Mouse (Mus musculus) left cerebral cortex, postnatal 14 days (tissue): Measurements from ENCODE around the gene Ranbp6. TPM values are rescaled to one million over a fixed set of nuclear protein-coding genes. Genes with fewer than 3 reads are reported as not detected.

Experiments
- DNase-seq, 2 experiments: peaks; one replicate each; pipeline ENCODE4 v3.0.0; 2021 to 2022; ENCODE audit warnings: low spot score in 2 of 2, mixed read lengths in 1 of 2
- intact Hi-C: fragments of 180-260 bp; cut with DNase I; formaldehyde crosslinking; loops from one replicate; pipeline ENCODE4 v1.15.1; 2025
- total RNA-seq, 2 experiments: library from RNA; stranded (reverse); gene quantifications; 2 replicates each; pipeline ENCODE4 v1.2.3; 2021

Ranbp6 gene
- total RNA-seq, 2 experiments from 2014 or later: 29.0 to 29.1 TPM

GRCm38 (mm10) chr19:29823456-29824010 is 10.8 kb upstream of the Ranbp6 start:
- intact Hi-C loops: loop anchor here (5.0 kb wide), 1 partner anchor 379 kb away; no protein-coding TSS in a partner anchor
- DNase-seq: no peak

DNA sequence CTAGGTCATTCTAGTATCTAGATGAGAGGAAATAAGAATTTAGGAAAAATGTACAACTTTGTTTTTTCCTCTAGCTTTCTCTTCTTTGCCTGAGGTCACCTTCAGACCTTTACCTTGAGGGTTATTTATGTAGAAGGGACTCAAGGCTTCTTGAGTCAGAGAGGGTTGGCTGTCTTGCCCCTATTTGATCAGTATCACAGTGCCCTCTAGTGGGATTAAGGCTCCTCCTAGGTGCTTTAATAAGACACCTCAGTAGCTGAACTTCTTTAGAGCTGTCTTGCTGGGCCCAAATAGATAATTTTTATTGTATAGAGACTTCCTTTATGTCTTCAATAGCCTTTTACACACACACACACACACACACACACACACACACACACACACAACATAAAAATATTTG is 8.2 kb upstream of the Ranbp6 start:
- DNase-seq: peak; percentile 34 to 66

DNA sequence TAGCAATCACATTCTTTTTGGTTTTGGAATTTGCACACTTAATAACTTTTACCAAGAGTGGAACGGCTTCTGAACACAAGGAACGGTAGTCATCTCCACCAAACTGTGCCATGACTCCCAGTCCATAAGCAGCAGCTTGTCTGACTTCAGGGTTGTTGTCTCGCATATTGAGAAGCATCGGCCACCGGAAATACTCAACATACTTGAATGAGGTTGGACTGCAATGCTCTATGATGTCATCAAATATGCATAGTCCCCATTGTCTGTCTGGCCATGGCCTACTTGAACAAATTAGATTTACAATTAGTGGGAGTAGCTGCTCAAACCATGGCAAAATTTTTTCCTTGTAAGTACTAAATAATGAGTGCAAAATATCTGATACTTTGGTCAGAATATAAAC is 2.8 kb downstream of the Ranbp6 start:
- DNase-seq: no peak
- intact Hi-C loops: no loop called here

More for the DNA sequence above, 8.2 kb upstream of the Ranbp6 start:
- intact Hi-C loops: loop anchor here (1.0 to 5.0 kb wide), 2 partner anchors 137 to 381 kb away; no protein-coding TSS in a partner anchor

GRCm38 (mm10) chr19:29805917-29806785 is 6.6 kb downstream of the Ranbp6 start, which contains the start of gene 9930021J03Rik:
TSS of gene 9930021J03Rik (minus strand) at chr19:29805989.
- DNase-seq: peak; percentile 98 to 99
- intact Hi-C loops: loop anchor here (10.0 kb wide), 1 partner anchor 229 kb away; the partner anchor contains the start of gene Uhrf2

- DNase-seq: peak; percentile 30 to 40
- intact Hi-C loops: loop anchor here (10.0 kb wide), 1 partner anchor 229 kb away; the partner anchor contains the start of gene Uhrf2
Measured at GRCm38 (mm10) chr19:29805101-29805916, 7.5 kb downstream of the Ranbp6 start.

- intact Hi-C loops: loop anchor here (10.0 kb wide), 1 partner anchor 231 kb away; the partner anchor contains the start of gene Uhrf2
- DNase-seq: no peak
Measured at GRCm38 (mm10) chr19:29803946-29804345, 8.8 kb downstream of the Ranbp6 start.

DNA sequence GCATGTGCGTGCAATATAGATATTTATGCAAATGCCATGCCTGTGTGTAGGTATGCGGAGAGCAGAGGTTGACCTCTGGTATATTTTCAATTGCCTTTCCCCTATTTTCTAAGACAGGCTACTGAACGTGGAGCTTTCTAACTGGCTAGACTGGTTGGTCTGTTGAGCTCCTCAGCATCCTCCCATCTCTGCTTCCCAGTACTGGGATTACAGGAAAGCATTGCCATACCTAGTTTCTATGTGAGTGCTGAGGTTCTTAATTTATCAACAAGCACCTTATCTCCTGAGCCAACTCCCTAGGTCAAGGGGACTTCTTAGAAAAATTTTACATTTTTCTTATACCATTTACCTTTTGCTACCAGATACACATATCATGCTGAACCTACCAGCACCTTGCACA is 15.4 kb downstream of the Ranbp6 start:
- intact Hi-C loops: no loop called here
- DNase-seq: no peak

- intact Hi-C loops: no loop called here
- DNase-seq: no peak
Measured at GRCm38 (mm10) chr19:29787997-29788396, 24.8 kb downstream of the Ranbp6 start.

- intact Hi-C loops: no loop called here
- no peak for DNase-seq
Measured at GRCm38 (mm10) chr19:29782914-29783313, 29.9 kb downstream of the Ranbp6 start.

Other genes starting within 250 kb of the Ranbp6 start
- 10 to 100 TPM; 38.4 to 39.9 TPM for gene Ermp1, start 164.6 kb downstream of the Ranbp6 start, total RNA-seq
- gene Mlana, start 115.2 kb downstream of the Ranbp6 start, total RNA-seq: under 1 TPM; 0.66 to 0.76 TPM
- 10 to 100 TPM; 24.8 to 25.9 TPM for gene 9930021J03Rik, start 7.0 kb downstream of the Ranbp6 start, total RNA-seq
- gene Il33, start 112.1 kb upstream of the Ranbp6 start, total RNA-seq: 10 to 100 TPM; 10.7 to 12.0 TPM
- gene Trpd52l3, start 190.8 kb upstream of the Ranbp6 start, total RNA-seq: not detected
- gene Uhrf2, start 217.5 kb upstream of the Ranbp6 start, total RNA-seq: 10 to 100 TPM; 46.5 to 55.3 TPM